Mouse (Mus musculus): Measurements from ENCODE around the gene Lrrn1. TPM values are rescaled to one million over a fixed set of nuclear protein-coding genes. Genes with fewer than 3 reads are reported as not detected.

Lrrn1 gene
- not detected in 2 replicates for total RNA-seq (2012; rRNA removed)
- total RNA-seq (2014; rRNA removed), result not detected in 2 replicates
- polyA plus RNA-seq (2012; ENCODE audit: insufficient read length, low read depth), result not detected in 2 replicates

DNA sequence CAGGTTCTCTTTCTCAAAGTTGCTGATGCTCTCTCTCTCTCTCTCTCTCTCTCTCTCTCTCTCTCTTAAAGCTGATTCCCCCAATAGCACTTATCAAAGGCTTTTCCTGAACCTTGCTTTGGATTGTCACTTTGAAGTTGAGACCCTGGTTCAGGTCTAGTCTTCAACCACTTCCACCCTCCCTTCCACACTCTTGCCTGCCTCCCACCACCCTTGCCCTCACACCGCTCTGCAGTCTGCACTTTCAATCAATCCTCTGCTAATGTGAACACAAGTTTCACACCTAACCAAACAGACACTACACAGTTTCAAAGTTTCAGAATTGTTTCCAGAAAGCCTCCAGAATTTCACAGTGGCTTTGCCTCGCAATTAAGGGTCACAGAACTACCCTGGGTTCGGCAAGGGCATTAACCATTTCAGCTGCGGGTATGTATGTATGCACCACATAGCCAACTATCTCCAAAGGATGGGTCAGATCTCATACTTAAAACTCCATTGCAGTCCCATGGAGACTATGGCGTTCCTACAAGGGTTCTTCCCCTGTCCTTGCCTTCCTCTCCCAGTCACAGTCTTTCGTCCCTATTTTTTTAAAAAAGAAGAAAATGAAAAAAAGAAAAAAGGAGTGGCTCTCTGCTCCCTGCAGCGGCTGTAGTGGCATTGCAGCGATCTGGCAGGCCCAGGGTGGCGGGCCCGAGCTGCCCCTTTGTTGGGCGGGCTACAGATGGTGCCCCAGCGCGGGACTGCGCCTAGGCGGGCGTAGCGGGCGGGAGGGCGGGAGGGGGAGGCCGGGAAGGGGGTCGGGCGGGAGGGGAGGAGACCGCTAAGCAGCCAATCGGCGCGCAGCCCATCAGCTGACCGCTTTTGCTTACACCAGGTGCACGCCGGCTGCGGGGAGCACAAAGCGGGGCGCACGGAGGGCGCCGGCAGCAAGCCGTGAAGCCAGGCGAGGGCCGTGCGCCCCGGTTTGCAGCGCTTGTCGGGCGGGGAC lies at the start of gene Lrrn1:
TSS of gene Lrrn1 (plus strand) at position 892 of the 988 bp plus-strand sequence.
- no peak within 1 kb of the TSS for H3K9ac ChIP-seq (ENCODE audit: insufficient read depth, low read depth)
- DNase-seq (ENCODE audit: extremely low read depth), result no peak
- dilution Hi-C loops (cut with MboI; ENCODE audit: extremely low pct_ligation_motif_present, extremely low pct_unique_long_range_greater_than_20kb, low sequenced_read_pairs), result no loop called here
- no peak within 1 kb of the TSS for H3K4me3 ChIP-seq (replicated peaks in 1 of 3; ENCODE audit: low read depth in 2 of 3, low read length in 2 of 3, poor library complexity in 1 of 3)
- in situ Hi-C loops (cut with MboI; ENCODE audit: low pct_ligation_motif_present, low pct_unique_long_range_greater_than_20kb, low sequenced_read_pairs), result no loop called here
- H3K4me1 ChIP-seq (ENCODE audit: control insufficient read depth in 1 of 2, insufficient read depth in 2 of 2), result no peaks in the 10 kb centered on the region
- no peak within 1 kb of the TSS for H3K4me2 ChIP-seq (ENCODE audit: insufficient read depth, low read depth, poor library complexity, severe bottlenecking)
- H3K79me2 ChIP-seq (replicated peaks; ENCODE audit: control insufficient read depth, extremely low read depth, insufficient read depth, poor library complexity, severe bottlenecking), result no peaks in the 10 kb centered on the region
- H3K9me3 ChIP-seq (replicated peaks; ENCODE audit: low read length), result no peaks in the 10 kb centered on the region
- no peaks in the 10 kb centered on the region for H3K36me3 ChIP-seq (replicated peaks in 1 of 2; ENCODE audit: control insufficient read depth in 1 of 2, insufficient read depth in 1 of 2, low read length in 1 of 2)
- no peak within 1 kb of the TSS for H3K27ac ChIP-seq (ENCODE audit: insufficient read depth, low read depth)
- TF ChIP-seq KAT2A (IDR thresholded peaks at IDR 0.05; ENCODE audit: insufficient replicate concordance, low read length), result no peak
- no peak for TF ChIP-seq E2F4 (IDR thresholded peaks at IDR 0.05; ENCODE audit: insufficient replicate concordance, low read depth, low read length)
- TF ChIP-seq MXI1 (IDR thresholded peaks at IDR 0.05; ENCODE audit: low read depth, low read length), result no peak
- TF ChIP-seq GABPA (IDR thresholded peaks at IDR 0.05; ENCODE audit: insufficient replicate concordance, low read depth, low read length), result no peak
- no peak for TF ChIP-seq UBTF (IDR thresholded peaks at IDR 0.05; ENCODE audit: low read depth, low read length)
- no peak for TF ChIP-seq MYC (IDR thresholded peaks at IDR 0.05; ENCODE audit: low read depth, low read length)
- TF ChIP-seq JUND (conservative IDR thresholded peaks at IDR 0.05; ENCODE audit: low read depth, low read length), result no peak
- TF ChIP-seq MAX (IDR thresholded peaks at IDR 0.05; ENCODE audit: low read length), result no peak
- TF ChIP-seq SMC3 (IDR thresholded peaks at IDR 0.05; ENCODE audit: low read depth, low read length), result no peak
- TF ChIP-seq RCOR1 (conservative IDR thresholded peaks at IDR 0.05; ENCODE audit: low read depth, low read length), result no peak
- TF ChIP-seq RAD21 (IDR thresholded peaks at IDR 0.05; ENCODE audit: low read depth, low read length), result no peak
- TF ChIP-seq PAX5 (IDR thresholded peaks at IDR 0.05; ENCODE audit: low read length), result no peak
- TF ChIP-seq ZMIZ1 (IDR thresholded peaks at IDR 0.05; ENCODE audit: low read depth, low read length), result no peak
- no peak for TF ChIP-seq MAFK (IDR thresholded peaks at IDR 0.05; ENCODE audit: insufficient replicate concordance, low read length)
- no peak for TF ChIP-seq TCF12 (IDR thresholded peaks at IDR 0.05; ENCODE audit: low read depth, low read length)
- TF ChIP-seq JUN (IDR thresholded peaks at IDR 0.05; ENCODE audit: insufficient read depth, low read depth, low read length), result no peak
- TF ChIP-seq MEF2A (IDR thresholded peaks at IDR 0.05; ENCODE audit: borderline replicate concordance, low read depth, low read length), result no peak
- no peak for TF ChIP-seq POLR2AphosphoS2 (IDR thresholded peaks at IDR 0.05; ENCODE audit: low read depth, low read length)
- no peaks in the 10 kb centered on the region for H3K27me3 ChIP-seq (replicated peaks)

DNA sequence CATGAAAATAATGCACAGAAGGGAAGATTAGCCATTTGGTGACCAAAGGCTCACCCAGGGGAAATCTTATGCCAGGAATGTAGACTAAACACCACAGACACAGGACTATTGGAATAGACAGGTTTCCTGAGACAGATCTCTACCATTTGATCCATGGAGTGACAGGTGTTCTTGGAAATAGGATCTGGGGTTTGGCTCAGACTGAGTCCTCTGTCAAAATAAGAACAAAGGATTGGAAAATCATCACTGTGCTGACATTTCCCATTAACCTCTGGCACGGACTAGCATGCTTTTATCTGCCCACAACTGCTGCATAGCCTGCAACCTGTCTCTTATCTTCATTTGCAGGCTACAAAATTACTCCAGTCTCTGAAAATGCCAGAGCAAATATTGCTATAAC lies 35.1 kb upstream of the Lrrn1 start:
- Histone ChIP-seq H3K4me2 (ENCODE audit: insufficient read depth, low read depth, poor library complexity, severe bottlenecking) (no peak overlapping the region), H3K27ac (ENCODE audit: insufficient read depth, low read depth) (no peak overlapping the region), H3K27me3 (replicated peaks) (peaks cover 25% of the 10 kb centered on the region), H3K4me3 (replicated peaks in 1 of 3; ENCODE audit: low read depth in 2 of 3, low read length in 2 of 3, poor library complexity in 1 of 3) (no peak overlapping the region), H3K9me3 (replicated peaks; ENCODE audit: low read length) (no peaks in the 10 kb centered on the region), H3K9ac (ENCODE audit: insufficient read depth, low read depth) (no peak overlapping the region), H3K79me2 (replicated peaks; ENCODE audit: control insufficient read depth, extremely low read depth, insufficient read depth, poor library complexity, severe bottlenecking) (no peaks in the 10 kb centered on the region), H3K36me3 (replicated peaks in 1 of 2; ENCODE audit: control insufficient read depth in 1 of 2, insufficient read depth in 1 of 2, low read length in 1 of 2) (no peaks in the 10 kb centered on the region), H3K4me1 (ENCODE audit: control insufficient read depth in 1 of 2, insufficient read depth in 2 of 2) (no peaks in the 10 kb centered on the region)
- TF ChIP-seq CHD1 (IDR thresholded peaks at IDR 0.05; ENCODE audit: low read depth, low read length) (no peak), JUN (IDR thresholded peaks at IDR 0.05; ENCODE audit: insufficient read depth, low read depth, low read length) (no peak), MEF2A (IDR thresholded peaks at IDR 0.05; ENCODE audit: borderline replicate concordance, low read depth, low read length) (no peak)
- DNase-seq (ENCODE audit: extremely low read depth), result no peak
- dilution Hi-C loops (cut with MboI; ENCODE audit: extremely low pct_ligation_motif_present, extremely low pct_unique_long_range_greater_than_20kb, low sequenced_read_pairs) (no loop called here), in situ Hi-C loops (cut with MboI; ENCODE audit: low pct_ligation_motif_present, low pct_unique_long_range_greater_than_20kb, low sequenced_read_pairs) (no loop called here)

All from CH12.LX (cell line).